Mouse (Mus musculus) lung, postnatal 0 days (tissue): Measurements from ENCODE around the gene Irf8. TPM values are rescaled to one million over a fixed set of nuclear protein-coding genes. Genes with fewer than 3 reads are reported as not detected.
A peak's percentile ranks its signal among the peaks of the same experiment; 100 is the strongest.

Experiments
- ATAC-seq: fragments of 200-750 bp; cut with Nextera tagmentation; 2 replicates; pipeline ENCODE4 v1.8.0; 2017; ENCODE audit warnings: moderate library complexity
- DNase-seq: peaks from one replicate; pipeline ENCODE4 v3.0.0-alpha.2; 2016; ENCODE audit warnings: low spot score
- H3K27ac ChIP-seq: fragments of 300-500 bp; sonication (generic); 2 replicates; pipeline ENCODE4 v1.5.1; 2014; ENCODE audit warnings: antibody characterized with exemption, mild to moderate bottlenecking, low read length, mixed read lengths
- H3K27me3 ChIP-seq: fragments of 300-500 bp; sonication (generic); replicated peaks from 2 replicates; pipeline ENCODE4 v1.6.1; 2014; ENCODE audit warnings: low read length, mixed read lengths; ENCODE audit not compliant: insufficient read depth
- H3K36me3 ChIP-seq: fragments of 300-500 bp; sonication (generic); 2 replicates; pipeline ENCODE4 v1.6.1; 2014; ENCODE audit warnings: low read length, mixed read lengths; ENCODE audit not compliant: insufficient read depth
- H3K4me1 ChIP-seq: fragments of 300-500 bp; sonication (generic); 2 replicates; pipeline ENCODE4 v1.6.1; 2014; ENCODE audit warnings: antibody characterized with exemption, low read depth, low read length, mixed read lengths; ENCODE audit not compliant: insufficient read depth
- H3K4me2 ChIP-seq: fragments of 300-500 bp; sonication (generic); replicated peaks from 2 replicates; pipeline ENCODE4 v1.6.1; 2014; ENCODE audit warnings: low read depth, mild to moderate bottlenecking, low read length, moderate library complexity, mixed read lengths
- H3K4me3 ChIP-seq: fragments of 300-500 bp; sonication (generic); 2 replicates; pipeline ENCODE4 v1.5.1; 2014; ENCODE audit warnings: low read depth, low read length
- H3K9ac ChIP-seq: fragments of 300-500 bp; sonication (generic); replicated peaks from 2 replicates; pipeline ENCODE4 v1.6.1; 2014; ENCODE audit warnings: low read depth, mild to moderate bottlenecking
- H3K9me3 ChIP-seq: fragments of 300-500 bp; sonication (generic); 2 replicates; pipeline ENCODE4 v1.6.1; 2016; ENCODE audit warnings: low read length, mixed read lengths
- CTCF ChIP-seq: IDR thresholded peaks from 2 replicates; pipeline ENCODE4 v1.5.1; 2016; ENCODE audit warnings: antibody characterized with exemption, mild to moderate bottlenecking
- EP300 ChIP-seq: IDR thresholded peaks from 2 replicates; pipeline ENCODE4 v1.6.1; 2016; ENCODE audit warnings: antibody characterized with exemption, mild to moderate bottlenecking, control low read depth
- WGBS: fragments of 180-500 bp; shearing (Covaris S2); extraction: QIAGEN DNeasy Blood & Tissue Kit; methylation state at CpG from one replicate; pipeline ENCODE4 v1.1.7; 2014; 5-methylcytosine and 5-hydroxymethylcytosine counted together
- polyA plus RNA-seq: library from polyadenylated mRNA; unstranded; fragments of >200 nt; fragmentation: Nextera tagmentation; extraction: Ambion mirVana; gene quantifications from 2 replicates; pipeline ENCODE4 v1.2.1, GENCODE M21; 2015

The Irf8 gene
- polyA plus RNA-seq, 1 experiment from 2014 or later: 36.4 TPM

DNA sequence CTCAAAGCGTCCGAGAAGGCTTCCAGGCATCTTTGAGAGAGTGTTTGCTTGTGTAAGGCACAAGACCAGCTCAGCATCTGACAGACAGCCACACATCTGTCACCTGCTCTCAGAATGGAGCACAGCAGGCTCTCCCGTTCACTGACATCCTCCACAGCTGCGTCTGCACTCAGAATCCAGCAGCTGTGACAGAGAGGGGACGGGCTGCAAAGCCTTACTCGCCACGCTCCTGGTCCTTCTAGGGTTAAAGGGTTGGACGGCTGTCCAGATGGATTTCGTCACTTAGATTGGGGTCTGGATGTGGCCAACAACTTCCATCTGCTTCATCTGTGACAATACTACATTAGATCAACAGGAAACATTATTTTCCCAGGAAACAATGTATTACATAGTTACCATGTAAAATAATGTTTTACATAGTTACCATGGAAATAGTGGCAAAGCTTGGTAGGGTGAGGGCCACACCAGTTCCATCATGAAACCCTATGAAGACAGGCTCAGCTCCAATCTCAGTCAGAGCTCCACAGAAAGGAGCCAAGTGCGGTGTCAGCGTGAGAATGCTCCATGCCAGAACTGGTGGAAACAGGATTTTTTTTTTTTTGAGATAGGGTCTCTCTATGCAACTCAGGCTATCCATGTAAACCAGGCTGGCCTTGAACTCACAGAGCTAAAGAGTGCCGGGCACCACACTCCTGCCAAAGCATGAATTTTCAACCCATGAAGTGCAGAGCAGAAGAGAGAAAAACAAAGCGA lies 39.6 kb upstream of the Irf8 start:
- DNase-seq: peak; percentile 93
- no peaks in the 10 kb centered on the region for H3K36me3 ChIP-seq

DNA sequence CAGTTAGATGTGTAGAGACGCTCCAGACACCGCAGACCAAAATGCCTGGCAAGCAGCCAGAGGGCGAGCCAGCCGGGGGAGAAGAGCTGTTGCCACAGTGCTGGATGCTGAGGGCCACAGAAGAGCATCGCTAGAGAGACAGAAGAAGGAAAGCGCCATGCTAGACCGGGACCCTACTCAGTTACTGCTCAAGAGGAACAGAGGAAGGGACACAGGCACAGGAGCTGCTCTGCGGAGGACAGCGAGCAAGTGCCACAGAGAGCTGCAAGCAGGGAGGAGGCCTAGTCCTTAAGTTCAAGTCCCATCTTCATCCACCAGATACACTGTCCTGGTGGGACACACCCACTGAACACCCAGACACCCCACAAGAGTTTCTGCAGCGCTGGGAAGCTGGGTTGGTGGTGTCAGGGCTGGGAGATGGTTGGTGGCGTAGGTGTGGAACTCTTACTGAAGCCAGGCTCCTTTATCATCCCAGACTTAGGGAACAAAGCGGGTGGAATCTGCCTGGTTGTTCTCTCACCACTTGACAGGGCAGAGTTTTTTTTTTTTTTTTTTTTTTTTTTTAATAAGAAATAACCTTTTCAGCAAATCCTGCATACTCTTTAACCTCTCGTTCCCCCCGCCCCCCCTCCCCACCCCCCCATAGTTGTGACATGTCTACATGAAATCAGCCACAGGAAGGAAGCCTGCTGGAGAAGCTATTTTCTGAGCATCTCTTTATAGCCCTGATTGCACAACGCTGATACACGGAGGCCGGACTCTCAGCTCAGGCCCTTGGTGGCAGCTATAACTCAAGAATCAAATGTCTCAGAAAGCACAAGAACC lies 38.8 kb upstream of the Irf8 start:
- Histone ChIP-seq H3K27ac (peak overlapping the region; percentile 60), H3K4me3 (no peak overlapping the region), H3K4me2 (no peak overlapping the region), H3K9me3 (no peaks in the 10 kb centered on the region), H3K36me3 (no peaks in the 10 kb centered on the region), H3K4me1 (peaks cover 13% of the 10 kb centered on the region), H3K9ac (no peak overlapping the region), H3K27me3 (no peaks in the 10 kb centered on the region)
- ATAC-seq (no peak), DNase-seq (peak; percentile 78)
- TF ChIP-seq CTCF (no peak), EP300 (no peak)
- WGBS: 43% methylated on average over 16 of the region's 17 CpGs

More for the DNA sequence above, 39.6 kb upstream of the Irf8 start:
- no peak overlapping the region for H3K4me3 ChIP-seq
- H3K9ac ChIP-seq: no peak overlapping the region
- 31% methylated on average over 13 of the region's 13 CpGs for WGBS
- no peaks in the 10 kb centered on the region for H3K9me3 ChIP-seq
- no peak overlapping the region for H3K4me2 ChIP-seq
- H3K27ac ChIP-seq: peak overlapping the region; percentile 60
- ATAC-seq: peak; percentile 70
- H3K27me3 ChIP-seq: no peaks in the 10 kb centered on the region
- H3K4me1 ChIP-seq: peaks cover 13% of the 10 kb centered on the region
- TF ChIP-seq CTCF: no peak
- peak; percentile 82 for TF ChIP-seq EP300

DNA sequence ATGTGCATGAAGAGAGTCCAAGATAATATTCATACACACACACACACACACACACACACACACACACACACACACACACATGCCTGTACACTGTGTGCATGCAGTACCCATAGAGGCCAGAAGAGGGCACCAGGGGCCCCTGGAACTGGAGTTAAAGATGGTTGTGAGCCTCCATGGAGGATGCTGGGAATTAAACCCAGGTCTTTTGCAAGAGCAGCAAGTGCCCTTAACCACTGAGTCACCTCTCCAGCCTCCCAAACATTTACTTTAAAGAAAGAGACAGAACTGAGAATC lies 38.2 kb upstream of the Irf8 start:
- Histone ChIP-seq H3K9ac (no peak overlapping the region), H3K27me3 (no peaks in the 10 kb centered on the region), H3K9me3 (no peaks in the 10 kb centered on the region), H3K36me3 (no peaks in the 10 kb centered on the region), H3K4me3 (no peak overlapping the region), H3K27ac (no peak overlapping the region), H3K4me1 (peaks cover 13% of the 10 kb centered on the region), H3K4me2 (no peak overlapping the region)
- ATAC-seq: no peak
- peak; percentile 69 for TF ChIP-seq CTCF
- no peak for TF ChIP-seq EP300
- no peak for DNase-seq

DNA sequence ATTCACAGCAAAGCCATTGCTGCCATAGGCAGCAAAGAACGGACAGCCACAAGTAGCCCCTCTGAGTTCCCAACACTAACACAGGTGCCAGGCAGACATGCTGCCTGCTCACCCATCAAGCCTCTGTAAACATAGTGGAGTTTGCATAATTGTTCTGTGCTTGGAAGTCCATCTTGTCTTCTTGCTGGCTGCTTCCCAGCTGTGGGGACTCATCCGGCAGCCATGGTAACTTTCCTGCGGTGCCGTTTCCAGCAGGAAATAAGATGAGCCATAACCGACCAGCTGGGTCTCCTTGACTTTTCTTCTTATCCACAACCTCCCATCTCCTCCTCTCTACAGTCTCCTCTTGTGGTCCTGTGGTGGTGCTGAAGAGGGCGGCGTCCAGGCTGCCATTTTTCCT lies 37.7 kb upstream of the Irf8 start:
- H3K9ac ChIP-seq: no peak overlapping the region
- 51% methylated on average over 7 of the region's 7 CpGs for WGBS
- peak overlapping the region; percentile 59 for H3K27ac ChIP-seq
- DNase-seq: peak; percentile 73
- H3K4me1 ChIP-seq: peaks cover 13% of the 10 kb centered on the region
- no peak overlapping the region for H3K4me2 ChIP-seq
- no peak overlapping the region for H3K4me3 ChIP-seq
- no peaks in the 10 kb centered on the region for H3K27me3 ChIP-seq
- TF ChIP-seq CTCF (no peak), EP300 (no peak)
- H3K36me3 ChIP-seq: no peaks in the 10 kb centered on the region
- 0 out of 2 replicates have a peak, but pooled peaks have one; percentile 3 for ATAC-seq
- no peaks in the 10 kb centered on the region for H3K9me3 ChIP-seq

DNA sequence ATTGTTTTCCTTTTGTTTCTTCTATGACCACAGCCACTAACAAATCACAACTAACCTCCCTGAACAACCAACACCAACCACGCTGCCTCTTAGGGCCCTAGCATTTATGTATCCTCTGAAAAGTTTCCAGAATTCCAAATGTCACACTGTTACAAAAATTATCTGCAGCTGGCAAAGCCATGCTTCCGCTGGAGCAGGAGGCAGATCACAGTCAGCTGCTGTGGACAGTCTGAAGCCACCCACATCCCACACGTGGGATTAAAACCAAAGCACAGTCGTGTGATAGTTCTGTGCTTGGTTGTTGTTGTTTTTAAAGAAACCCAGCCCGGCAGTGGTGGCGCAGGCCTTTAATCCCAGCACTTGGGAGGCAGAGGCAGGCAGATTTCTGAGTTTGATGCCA lies 37.1 kb upstream of the Irf8 start:
- H3K4me1 ChIP-seq: peaks cover 8% of the 10 kb centered on the region

DNA sequence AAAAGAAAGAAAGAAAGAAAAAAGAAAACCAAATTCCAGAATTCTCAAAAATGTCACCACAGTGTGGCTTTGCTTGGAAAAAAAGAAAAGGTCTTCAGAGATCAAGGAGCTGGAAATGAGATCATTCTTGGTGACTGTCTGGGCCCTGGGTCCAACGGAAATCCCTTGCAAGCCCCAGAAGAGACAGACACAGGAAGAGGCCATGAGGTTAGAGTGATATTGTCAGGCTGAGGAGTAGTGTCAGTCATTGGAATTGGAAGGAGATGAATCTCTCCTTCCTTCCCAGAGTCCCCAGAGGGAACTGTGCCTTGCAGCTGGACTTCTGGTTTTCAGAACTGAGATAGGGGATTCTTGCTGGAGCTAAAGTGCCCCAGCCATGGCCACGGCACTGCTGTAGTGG lies 36.6 kb upstream of the Irf8 start:
- no peaks in the 10 kb centered on the region for H3K36me3 ChIP-seq
- H3K4me1 ChIP-seq: peaks cover 9% of the 10 kb centered on the region; the same call in 1 of the 2 replicates
- ATAC-seq (no peak), DNase-seq (no peak)
- H3K4me2 ChIP-seq: no peak overlapping the region
- H3K27me3 ChIP-seq: no peaks in the 10 kb centered on the region
- H3K4me3 ChIP-seq: no peak overlapping the region
- 39% methylated on average over 2 of the region's 2 CpGs for WGBS
- H3K9me3 ChIP-seq: no peaks in the 10 kb centered on the region
- H3K9ac ChIP-seq: no peak overlapping the region
- TF ChIP-seq CTCF (no peak), EP300 (no peak)
- H3K27ac ChIP-seq: peak overlapping the region; percentile 51; the same call in 1 of the 2 replicates

More for the DNA sequence above, 37.1 kb upstream of the Irf8 start:
- no peaks in the 10 kb centered on the region for H3K9me3 ChIP-seq
- no peak overlapping the region for H3K9ac ChIP-seq
- no peak overlapping the region for H3K4me2 ChIP-seq
- H3K27me3 ChIP-seq: no peaks in the 10 kb centered on the region
- DNase-seq: peak; percentile 64
- peak overlapping the region; percentile 59; the same call in 1 of the 2 replicates for H3K27ac ChIP-seq
- TF ChIP-seq CTCF (no peak), EP300 (peak; percentile 23; the same call in 1 of the 2 replicates)
- no peaks in the 10 kb centered on the region for H3K36me3 ChIP-seq
- 52% methylated on average over 6 of the region's 6 CpGs for WGBS
- no peak overlapping the region for H3K4me3 ChIP-seq
- ATAC-seq: no peak
